Mouse (Mus musculus) bone marrow macrophage, adult 2 months (primary cell): ENCODE data around the gene Psmd2. TPM values are rescaled to one million over a fixed set of nuclear protein-coding genes. Genes with fewer than 3 reads are reported as not detected.
"Not testable (repeated sequence)": the region's sequence is repeated elsewhere in the genome, so short reads cannot be mapped to it uniquely, and the experiment has no call there.

Experiments used
- H3K27ac ChIP-seq: 2 replicates; pipeline ENCODE4 v1.5.1; 2012; ENCODE audit warnings: low read depth, low read length; ENCODE audit not compliant: insufficient read depth
- H3K4me1 ChIP-seq: 2 replicates; pipeline ENCODE4 v1.6.1; 2012; ENCODE audit warnings: low read length; ENCODE audit not compliant: control insufficient read depth, insufficient read depth
- H3K4me3 ChIP-seq: 2 replicates; pipeline ENCODE4 v1.5.1; 2012; ENCODE audit warnings: mild to moderate bottlenecking, low read length, moderate library complexity; ENCODE audit not compliant: insufficient read depth
- CTCF ChIP-seq: IDR thresholded peaks from 2 replicates; pipeline ENCODE4 v1.5.1; 2012; ENCODE audit warnings: low read depth, mild to moderate bottlenecking, low read length, moderate library complexity
- POLR2A ChIP-seq: IDR thresholded peaks from 2 replicates; pipeline ENCODE4 v1.6.1; 2012; ENCODE audit warnings: mild to moderate bottlenecking, low read depth, low read length, borderline replicate concordance
- polyA plus RNA-seq: library from polyadenylated mRNA; stranded (reverse); fragments of >200 nt; gene quantifications from 2 replicates; pipeline ENCODE4 v1.2.4, GENCODE M21; 2012; ENCODE audit not compliant: missing spikeins, insufficient read depth, insufficient read length

Psmd2 gene
- polyA plus RNA-seq, 1 experiment: 147 TPM

- Histone ChIP-seq H3K4me1 (peaks cover 8% of the 10 kb centered on the region), H3K27ac (peak overlapping the region; percentile 36; the same call in 1 of the 2 replicates), H3K4me3 (peak overlapping the region; percentile 84)
- TF ChIP-seq CTCF (no peak), POLR2A (no peak)
Measured at GRCm38 (mm10) chr16:20651947-20652310, 477 bp downstream of the Psmd2 start.

- TF ChIP-seq CTCF (no peak), POLR2A (no peak)
- Histone ChIP-seq H3K27ac (no peak overlapping the region), H3K4me1 (peaks cover 20% of the 10 kb centered on the region), H3K4me3 (no peak overlapping the region)
Measured at GRCm38 (mm10) chr16:20653315-20653714, 1.9 kb downstream of the Psmd2 start.

GRCm38 (mm10) chr16:20657661-20658060, 6.2 kb downstream of the Psmd2 start:
- peak overlapping the region; percentile 77 for H3K27ac ChIP-seq

GRCm38 (mm10) chr16:20668013-20668412, 16.6 kb downstream of the Psmd2 start, which contains the start of gene Eif4g1:
Gene Eif4g1, plus strand, starts transcription at chr16:20668313.
- not testable (repeated sequence) for H3K4me1 ChIP-seq, H3K4me3 ChIP-seq

More at GRCm38 (mm10) chr16:20657661-20658060, 6.2 kb downstream of the Psmd2 start:
- Histone ChIP-seq H3K4me1 (peaks cover 26% of the 10 kb centered on the region), H3K4me3 (peak overlapping the region; percentile 25)
- TF ChIP-seq CTCF: no peak
- no peak for TF ChIP-seq POLR2A

GRCm38 (mm10) chr16:20670291-20670690, 18.8 kb downstream of the Psmd2 start:
- no peak overlapping the region for H3K4me3 ChIP-seq
- TF ChIP-seq CTCF (no peak), POLR2A (no peak)
- H3K4me1 ChIP-seq: peaks cover 17% of the 10 kb centered on the region
- no peak overlapping the region for H3K27ac ChIP-seq

More at GRCm38 (mm10) chr16:20668013-20668412, 16.6 kb downstream of the Psmd2 start, which contains the start of gene Eif4g1:
- H3K27ac ChIP-seq: not testable (repeated sequence)

GRCm38 (mm10) chr16:20671886-20672285, 20.4 kb downstream of the Psmd2 start:
- H3K4me1 ChIP-seq: peaks cover 23% of the 10 kb centered on the region
- peak overlapping the region; percentile 50 for H3K27ac ChIP-seq
- H3K4me3 ChIP-seq: peak overlapping the region; percentile 79
- TF ChIP-seq CTCF: no peak
- TF ChIP-seq POLR2A: no peak

GRCm38 (mm10) chr16:20672500-20672902, 21.0 kb downstream of the Psmd2 start:
- H3K27ac ChIP-seq: peak overlapping the region; percentile 50
- TF ChIP-seq CTCF: no peak
- no peak for TF ChIP-seq POLR2A
- H3K4me1 ChIP-seq: peaks cover 28% of the 10 kb centered on the region

GRCm38 (mm10) chr16:20672965-20673705, 21.7 kb downstream of the Psmd2 start:
- TF ChIP-seq CTCF: no peak
- no peak for TF ChIP-seq POLR2A
- peak overlapping the region; percentile 63 for H3K27ac ChIP-seq
- peak overlapping the region; percentile 79 for H3K4me3 ChIP-seq
- H3K4me1 ChIP-seq: peaks cover 32% of the 10 kb centered on the region

More at GRCm38 (mm10) chr16:20672500-20672902, 21.0 kb downstream of the Psmd2 start:
- peak overlapping the region; percentile 79 for H3K4me3 ChIP-seq

- TF ChIP-seq CTCF (no peak), POLR2A (no peak)
- H3K4me1 ChIP-seq: peaks cover 36% of the 10 kb centered on the region
- peak overlapping the region; percentile 79 for H3K4me3 ChIP-seq
- H3K27ac ChIP-seq: peak overlapping the region; percentile 63
Measured at GRCm38 (mm10) chr16:20673706-20674303, 22.4 kb downstream of the Psmd2 start.

- TF ChIP-seq POLR2A (no peak), CTCF (no peak)
- Histone ChIP-seq H3K4me3 (0 out of 2 replicates have a peak overlapping the region, but pooled peaks have one; percentile 11), H3K27ac (no peak overlapping the region), H3K4me1 (peaks cover 36% of the 10 kb centered on the region)
Measured at GRCm38 (mm10) chr16:20675213-20675612, 23.8 kb downstream of the Psmd2 start.
